Mouse (Mus musculus) erythroid progenitor cell, adult 5-6 weeks (primary cell): Measurements from ENCODE around the gene Tnf. TPM values are rescaled to one million over a fixed set of nuclear protein-coding genes. Genes with fewer than 3 reads are reported as not detected.

Source experiments
- ATAC-seq: replicated peaks from 2 replicates; pipeline ENCODE4 v1.8.0; 2016; ENCODE audit warnings: moderate number of reproducible peaks, mild to moderate bottlenecking, moderate TSS enrichment, inconsistent platforms; ENCODE audit not compliant: poor library complexity, low FRiP score, severe bottlenecking
- total RNA-seq, 2 experiments: library from RNA; stranded (forward) in 1 of 2; stranded (reverse) in 1 of 2; fragments of 150-400 nt in 1 of 2; fragments of 186-747, 209-891 nt in 1 of 2; gene quantifications; 2 replicates each; pipeline versions ENCODE4 v1.2.3 to v1.2.4; 2015 to 2017; ENCODE audit warnings: low replicate concordance in 2 of 2

The Tnf gene
- total RNA-seq, 2 experiments from 2014 or later: 3.2 to 9.6 TPM

DNA sequence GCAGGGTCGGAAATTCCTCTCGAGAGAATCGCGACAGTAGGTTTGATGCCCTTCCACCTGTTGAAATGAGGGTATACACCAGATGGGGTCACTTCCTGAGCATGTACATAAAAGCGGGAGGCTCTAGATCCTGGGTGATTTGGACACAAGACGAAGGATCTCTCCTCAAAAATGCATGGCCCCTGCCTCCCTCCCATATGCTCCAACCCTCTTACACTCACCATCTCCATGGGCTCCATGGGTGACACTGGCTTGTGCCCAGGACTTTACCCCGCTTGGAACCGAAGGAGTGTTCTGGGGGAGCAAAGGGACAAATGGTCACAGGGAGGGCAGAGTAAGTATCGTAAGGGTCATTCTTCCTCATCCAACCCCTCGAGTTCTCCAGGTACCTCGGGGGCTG lies 40.4 kb downstream of the Tnf start:
- no peak for ATAC-seq

DNA sequence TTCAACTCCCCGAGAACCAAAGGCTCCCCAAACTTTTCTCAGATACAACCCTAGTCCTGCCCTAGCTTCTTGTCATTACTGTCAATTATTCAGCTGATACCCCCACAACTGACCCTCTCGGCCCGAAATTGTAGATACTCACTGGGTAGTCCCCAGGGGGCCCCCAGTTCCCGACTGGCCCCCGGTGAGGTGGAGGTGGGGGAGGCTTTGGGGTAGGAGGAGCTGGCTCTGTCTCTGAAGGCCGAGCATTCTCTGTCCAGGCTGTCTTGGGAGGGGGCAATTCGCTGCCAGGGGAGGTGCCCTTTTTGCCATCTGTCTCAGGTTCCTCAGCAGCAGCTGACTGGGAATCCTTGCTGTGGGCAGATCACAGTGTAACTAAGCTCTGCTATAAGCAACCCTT lies 42.2 kb downstream of the Tnf start:
- no peak for ATAC-seq

DNA sequence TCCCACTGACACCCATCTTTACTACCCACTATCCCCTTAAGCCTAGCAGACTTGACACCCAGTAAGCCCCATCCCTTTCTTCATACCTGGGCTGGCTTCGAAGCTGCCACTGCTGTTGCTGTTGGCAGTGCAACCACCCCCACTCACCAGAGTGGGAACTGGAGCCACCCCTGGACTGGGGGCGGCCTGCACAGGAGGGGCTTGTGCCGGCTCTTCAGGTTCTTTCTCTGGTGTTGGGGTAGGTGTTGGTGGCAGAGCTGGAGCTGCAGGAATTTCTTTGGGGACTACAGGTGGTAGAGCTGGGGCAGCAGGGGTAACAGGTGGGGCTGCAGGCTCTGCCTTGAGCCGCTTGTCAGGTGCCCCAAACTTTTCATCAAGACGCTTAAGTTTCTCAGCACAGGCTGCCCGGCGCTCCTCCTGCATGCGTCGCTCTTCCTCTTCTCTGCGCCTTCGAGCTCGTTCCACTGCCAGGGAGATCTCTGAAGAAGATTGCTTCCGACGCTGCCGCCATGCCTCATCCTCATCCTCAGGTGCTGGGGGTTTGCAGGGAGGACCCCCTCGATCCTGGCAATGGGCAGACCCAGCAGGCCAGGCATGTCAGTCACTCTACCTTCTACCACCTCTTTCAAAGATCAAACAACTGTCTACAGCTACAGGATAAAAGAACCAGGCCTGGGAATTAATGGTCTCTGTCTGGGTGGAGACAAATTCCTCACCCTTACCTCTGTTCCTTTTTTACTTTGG lies 42.8 kb downstream of the Tnf start:
- ATAC-seq: no peak

DNA sequence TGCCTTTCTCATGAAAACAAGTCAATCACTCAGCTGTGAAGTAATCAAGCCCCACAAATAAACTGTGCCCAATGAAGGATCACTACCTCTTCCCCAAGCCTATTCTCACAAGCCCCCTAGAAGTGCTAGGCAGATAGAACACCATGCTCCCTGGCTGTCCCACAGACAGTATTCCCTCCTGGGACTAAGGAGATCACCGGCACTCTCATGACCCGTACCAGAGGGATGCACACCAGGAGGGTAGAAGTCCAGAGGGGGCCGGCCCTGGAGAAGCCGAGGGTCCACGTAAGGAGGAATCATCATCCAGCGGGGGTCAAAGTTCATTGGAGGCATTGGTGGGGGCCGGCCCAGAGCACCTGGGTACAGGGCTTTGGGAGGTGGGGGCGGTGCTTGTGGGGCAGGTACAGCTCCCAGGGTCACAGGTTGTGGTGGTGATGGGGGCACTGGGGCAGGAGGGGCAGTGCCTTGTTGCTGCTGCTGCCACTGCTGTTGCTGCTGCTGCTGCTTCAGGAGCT lies 44.1 kb downstream of the Tnf start:
- no peak for ATAC-seq

DNA sequence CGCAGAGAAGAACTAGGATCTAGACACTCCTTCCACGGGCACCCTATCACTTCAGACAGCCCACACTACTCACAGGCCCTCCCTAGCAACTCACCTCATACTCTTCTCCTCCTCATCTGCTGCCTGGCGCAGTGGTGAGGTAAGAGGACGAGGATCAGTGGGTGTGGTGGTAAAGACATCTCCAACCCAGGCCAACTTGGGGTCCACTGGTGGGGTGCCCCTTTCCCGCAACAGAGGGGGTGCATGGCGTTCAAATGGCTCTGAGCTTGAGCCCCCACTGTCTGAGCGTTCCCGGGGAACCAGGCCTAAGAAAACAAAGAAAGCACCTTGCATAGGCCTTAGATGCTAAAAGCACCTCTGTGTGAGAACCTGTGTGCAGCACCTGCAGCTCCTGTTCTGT lies 44.6 kb downstream of the Tnf start:
- no peak for ATAC-seq

DNA sequence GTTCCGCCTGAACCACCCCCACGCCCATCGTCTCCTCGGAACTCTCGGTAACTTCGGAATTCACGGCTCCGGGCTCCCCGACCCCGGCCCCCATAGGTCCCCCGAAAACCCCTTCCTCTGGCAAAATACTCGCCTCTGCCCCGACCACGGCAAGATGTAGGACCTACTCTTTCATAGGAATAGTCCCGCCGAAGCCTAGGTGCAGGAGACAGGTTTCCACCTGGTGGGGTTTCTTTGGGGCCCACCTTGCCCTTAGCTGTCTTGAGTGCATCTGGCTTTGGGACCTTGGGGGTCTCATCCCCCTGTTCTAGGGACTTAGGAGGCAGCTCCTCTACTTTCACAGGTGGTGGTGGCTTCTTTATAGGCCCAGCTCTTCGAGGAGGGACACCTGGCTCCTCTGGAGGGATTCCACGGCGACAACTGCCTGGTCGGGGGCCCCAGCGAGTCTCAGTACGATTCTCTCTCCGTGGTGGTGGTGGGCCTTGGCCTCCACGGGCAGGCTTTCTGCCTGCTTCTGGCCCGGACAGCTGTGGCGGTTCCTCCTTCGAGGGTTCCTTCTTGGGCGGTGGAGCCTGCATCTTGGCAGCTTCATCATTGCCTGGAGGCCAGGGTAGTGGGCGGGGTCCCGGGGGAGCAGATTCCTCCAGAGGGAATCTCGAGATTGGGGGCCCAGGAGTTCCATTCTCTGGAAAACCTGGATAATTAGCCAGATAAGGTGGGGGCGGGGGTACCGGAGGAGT lies 45.2 kb downstream of the Tnf start:
- ATAC-seq: no peak

DNA sequence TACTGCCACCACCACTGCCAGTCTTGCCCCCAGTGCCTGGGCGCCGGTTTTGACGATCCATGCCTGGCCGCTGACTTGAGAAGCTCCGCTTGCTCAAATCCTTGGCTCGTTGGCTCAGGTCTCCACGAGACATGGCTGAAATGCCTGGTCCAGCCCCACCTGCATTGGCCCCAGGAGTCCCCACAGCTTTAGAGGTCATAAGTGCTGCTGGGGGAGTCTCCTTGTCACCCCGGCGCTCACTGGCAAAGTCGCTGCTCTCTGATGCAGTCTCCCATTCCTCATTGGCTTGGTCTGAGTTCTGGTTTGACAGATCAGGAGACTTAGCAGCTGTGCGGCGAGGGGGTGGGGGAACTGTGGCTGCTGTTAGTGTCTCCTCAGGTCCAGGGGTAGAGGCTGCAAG lies 46.4 kb downstream of the Tnf start:
- no peak for ATAC-seq

DNA sequence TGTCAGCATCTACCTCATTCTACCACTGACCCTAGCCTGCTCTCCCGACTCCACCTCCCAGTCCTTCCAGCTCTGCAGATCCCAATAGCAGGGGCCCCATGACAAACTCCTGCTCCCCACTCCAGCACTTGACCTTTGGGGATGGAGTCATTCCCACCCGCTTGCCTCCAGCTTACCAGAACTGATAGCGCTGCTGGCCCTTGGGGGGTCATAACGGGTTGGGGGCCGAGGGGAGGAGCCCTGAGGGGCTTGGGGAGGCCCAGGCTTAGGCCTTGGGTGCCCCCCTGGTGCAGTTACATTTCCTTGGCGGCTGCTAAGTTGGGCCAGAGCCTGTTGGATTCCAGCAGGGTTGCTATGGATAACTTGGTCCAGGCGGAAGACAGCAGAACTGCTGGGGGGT lies 47.2 kb downstream of the Tnf start:
- no peak for ATAC-seq

DNA sequence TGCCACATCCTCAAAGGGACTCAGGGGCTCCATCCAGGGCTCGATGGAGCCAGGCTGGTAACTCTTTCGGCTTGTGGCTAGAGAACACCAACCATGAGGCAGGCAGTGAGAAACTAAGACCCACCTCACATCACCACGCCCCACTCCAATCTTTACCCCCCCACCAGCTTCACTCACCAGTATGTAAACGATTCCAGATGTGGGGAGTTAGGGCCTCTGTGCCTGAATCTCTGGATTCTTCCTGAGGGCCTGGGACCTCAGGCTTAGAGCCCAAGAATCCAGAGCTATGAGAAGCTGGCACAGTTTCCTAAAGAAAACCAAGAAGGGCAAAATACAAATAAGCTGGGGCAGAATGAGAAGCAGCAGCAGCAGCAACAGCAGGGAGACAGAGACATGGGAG lies 47.9 kb downstream of the Tnf start:
- ATAC-seq: no peak

DNA sequence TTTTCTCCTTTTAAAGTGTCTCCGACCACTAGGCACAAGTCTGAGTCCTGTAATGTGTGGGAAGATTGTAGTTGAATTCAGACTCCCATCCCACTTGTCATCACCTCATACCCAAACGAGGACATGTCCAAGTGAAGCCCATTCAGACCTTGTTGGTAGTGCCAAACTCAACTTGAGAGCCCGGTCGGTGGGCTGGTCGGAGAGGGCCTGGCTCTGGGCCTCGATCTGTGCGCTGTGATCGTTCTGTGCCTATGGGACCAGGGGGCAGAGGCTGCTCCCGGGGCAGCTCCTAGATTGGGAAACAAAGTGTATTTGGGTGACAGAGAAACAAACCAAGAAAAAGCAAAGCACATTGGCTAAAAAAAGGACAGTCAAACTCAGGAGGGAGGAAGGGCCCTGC lies 48.7 kb downstream of the Tnf start:
- no peak for ATAC-seq

DNA sequence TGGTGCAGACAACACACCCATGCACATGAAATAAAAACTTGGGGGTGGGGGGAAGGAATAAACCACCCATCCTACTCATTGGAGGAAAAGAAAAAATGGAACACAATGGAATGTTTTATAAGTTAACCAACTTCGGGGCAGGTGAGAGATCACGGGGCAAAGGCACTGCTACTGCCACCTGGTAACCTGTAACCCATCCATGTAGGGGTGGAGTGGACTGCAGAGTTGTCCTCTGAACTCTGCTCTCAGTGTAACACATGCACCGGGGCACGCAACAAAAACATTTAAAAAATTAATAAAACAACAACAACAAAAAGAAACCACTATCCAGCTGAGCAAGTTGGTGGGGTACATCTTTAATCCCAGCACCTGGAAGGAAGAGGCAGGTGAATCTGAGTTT lies 49.7 kb downstream of the Tnf start:
- no peak for ATAC-seq

Other genes with a start within 250 kb of the Tnf start
Only the 30 nearest of the 39 such genes appear.
- 1.7 and 10.8 TPM in 2 replicates for gene Sapcd1, start 174.0 kb downstream of the Tnf start, total RNA-seq (2015; ENCODE audit: low replicate concordance)
- 1.4 TPM in 1 of 2 replicates, not detected in the other for gene Sapcd1, start 174.0 kb downstream of the Tnf start, total RNA-seq (2017; ENCODE audit: low replicate concordance)
- gene Msh5, start 155.3 kb downstream of the Tnf start, total RNA-seq (2015; ENCODE audit: low replicate concordance): 36.9 and 39.6 TPM in 2 replicates
- 27.3 and 50.9 TPM in 2 replicates for gene Msh5, start 155.3 kb downstream of the Tnf start, total RNA-seq (2017; ENCODE audit: low replicate concordance)
- 91.0 and 110 TPM in 2 replicates for gene Clic1, start 152.0 kb downstream of the Tnf start, total RNA-seq (2015; ENCODE audit: low replicate concordance)
- 68.3 and 95.5 TPM in 2 replicates for gene Clic1, start 152.0 kb downstream of the Tnf start, total RNA-seq (2017; ENCODE audit: low replicate concordance)
- 2.1 TPM in 1 of 2 replicates, not detected in the other for gene Ddah2, start 143.0 kb downstream of the Tnf start, total RNA-seq (2015; ENCODE audit: low replicate concordance)
- 1.5 and 5.6 TPM in 2 replicates for gene Ddah2, start 143.0 kb downstream of the Tnf start, total RNA-seq (2017; ENCODE audit: low replicate concordance)
- not detected in 2 replicates for gene Ly6g6c, start 136.6 kb downstream of the Tnf start, total RNA-seq (2015; ENCODE audit: low replicate concordance)
- not detected in 2 replicates for gene Ly6g6c, start 136.6 kb downstream of the Tnf start, total RNA-seq (2017; ENCODE audit: low replicate concordance)
- gene Mpig6b, start 135.8 kb downstream of the Tnf start, total RNA-seq (2015; ENCODE audit: low replicate concordance): 1.1 TPM in 1 of 2 replicates, not detected in the other
- gene Mpig6b, start 135.8 kb downstream of the Tnf start, total RNA-seq (2017; ENCODE audit: low replicate concordance): not detected in 2 replicates
- gene Ly6g6e, start 125.1 kb downstream of the Tnf start, total RNA-seq (2015; ENCODE audit: low replicate concordance): not detected in 2 replicates
- gene Ly6g6e, start 125.1 kb downstream of the Tnf start, total RNA-seq (2017; ENCODE audit: low replicate concordance): not detected in 2 replicates
- gene Ly6g6d, start 123.9 kb downstream of the Tnf start, total RNA-seq (2015; ENCODE audit: low replicate concordance): not detected in 2 replicates
- gene Ly6g6d, start 123.9 kb downstream of the Tnf start, total RNA-seq (2017; ENCODE audit: low replicate concordance): not detected in 2 replicates
- 3.8 TPM in 1 of 2 replicates, not detected in the other for gene Ly6g6f, start 116.4 kb downstream of the Tnf start, total RNA-seq (2015; ENCODE audit: low replicate concordance)
- not detected in 2 replicates for gene Ly6g6f, start 116.4 kb downstream of the Tnf start, total RNA-seq (2017; ENCODE audit: low replicate concordance)
- 98.5 and 106 TPM in 2 replicates for gene Abhd16a, start 112.7 kb downstream of the Tnf start, total RNA-seq (2015; ENCODE audit: low replicate concordance)
- 84.5 and 97.3 TPM in 2 replicates for gene Abhd16a, start 112.7 kb downstream of the Tnf start, total RNA-seq (2017; ENCODE audit: low replicate concordance)
- gene Ly6g5c, start 93.7 kb downstream of the Tnf start, total RNA-seq (2015; ENCODE audit: low replicate concordance): not detected in 2 replicates
- not detected in 2 replicates for gene Ly6g5c, start 93.7 kb downstream of the Tnf start, total RNA-seq (2017; ENCODE audit: low replicate concordance)
- 2.2 and 8.8 TPM in 2 replicates for gene Ly6g5b, start 86.6 kb downstream of the Tnf start, total RNA-seq (2015; ENCODE audit: low replicate concordance)
- gene Ly6g5b, start 86.6 kb downstream of the Tnf start, total RNA-seq (2017; ENCODE audit: low replicate concordance): not detected in 2 replicates
- 15.9 and 33.9 TPM in 2 replicates for gene Gpank1, start 80.6 kb downstream of the Tnf start, total RNA-seq (2015; ENCODE audit: low replicate concordance)
- 28.9 and 49.4 TPM in 2 replicates for gene Gpank1, start 80.6 kb downstream of the Tnf start, total RNA-seq (2017; ENCODE audit: low replicate concordance)
- 231 and 261 TPM in 2 replicates for gene Csnk2b, start 80.0 kb downstream of the Tnf start, total RNA-seq (2015; ENCODE audit: low replicate concordance)
- 118 and 134 TPM in 2 replicates for gene Csnk2b, start 80.0 kb downstream of the Tnf start, total RNA-seq (2017; ENCODE audit: low replicate concordance)
- gene D17H6S53E, start 75.6 kb downstream of the Tnf start, total RNA-seq (2015; ENCODE audit: low replicate concordance): not detected in 2 replicates
- gene D17H6S53E, start 75.6 kb downstream of the Tnf start, total RNA-seq (2017; ENCODE audit: low replicate concordance): 1.7 and 1.8 TPM in 2 replicates
- not detected in 2 replicates for gene Apom, start 70.0 kb downstream of the Tnf start, total RNA-seq (2015; ENCODE audit: low replicate concordance)
- not detected in 2 replicates for gene Apom, start 70.0 kb downstream of the Tnf start, total RNA-seq (2017; ENCODE audit: low replicate concordance)
- gene Bag6, start 66.8 kb downstream of the Tnf start, total RNA-seq (2015; ENCODE audit: low replicate concordance): 70.6 and 96.0 TPM in 2 replicates
- 54.5 and 81.8 TPM in 2 replicates for gene Bag6, start 66.8 kb downstream of the Tnf start, total RNA-seq (2017; ENCODE audit: low replicate concordance)
- 227 and 234 TPM in 2 replicates for gene Prrc2a, start 37.1 kb downstream of the Tnf start, total RNA-seq (2015; ENCODE audit: low replicate concordance)
- gene Prrc2a, start 37.1 kb downstream of the Tnf start, total RNA-seq (2017; ENCODE audit: low replicate concordance): 42.0 and 64.3 TPM in 2 replicates
- gene Aif1, start 25.9 kb downstream of the Tnf start, total RNA-seq (2015; ENCODE audit: low replicate concordance): 14.1 and 28.1 TPM in 2 replicates
- 3.3 and 32.3 TPM in 2 replicates for gene Aif1, start 25.9 kb downstream of the Tnf start, total RNA-seq (2017; ENCODE audit: low replicate concordance)
- 34.2 and 66.2 TPM in 2 replicates for gene Lst1, start 13.6 kb downstream of the Tnf start, total RNA-seq (2015; ENCODE audit: low replicate concordance)
- gene Lst1, start 13.6 kb downstream of the Tnf start, total RNA-seq (2017; ENCODE audit: low replicate concordance): 48.4 and 53.5 TPM in 2 replicates
- 1.8 and 8.0 TPM in 2 replicates for gene Ltb, start 7.6 kb downstream of the Tnf start, total RNA-seq (2015; ENCODE audit: low replicate concordance)
- gene Ltb, start 7.6 kb downstream of the Tnf start, total RNA-seq (2017; ENCODE audit: low replicate concordance): 0.30 and 10.0 TPM in 2 replicates
- gene Lta, start 3.3 kb upstream of the Tnf start, total RNA-seq (2015; ENCODE audit: low replicate concordance): not detected in 2 replicates
- 0.90 TPM in 1 of 2 replicates, not detected in the other for gene Lta, start 3.3 kb upstream of the Tnf start, total RNA-seq (2017; ENCODE audit: low replicate concordance)
- not detected in 2 replicates for gene Gm16181, start 18.8 kb upstream of the Tnf start, total RNA-seq (2015; ENCODE audit: low replicate concordance)
- gene Gm16181, start 18.8 kb upstream of the Tnf start, total RNA-seq (2017; ENCODE audit: low replicate concordance): not detected in 2 replicates
- gene Atp6v1g2, start 31.7 kb upstream of the Tnf start, total RNA-seq (2015; ENCODE audit: low replicate concordance): 6.1 TPM in 1 of 2 replicates, not detected in the other
- not detected in 2 replicates for gene Atp6v1g2, start 31.7 kb upstream of the Tnf start, total RNA-seq (2017; ENCODE audit: low replicate concordance)
- gene Nfkbil1, start 33.8 kb upstream of the Tnf start, total RNA-seq (2015; ENCODE audit: low replicate concordance): 0.84 and 1.1 TPM in 2 replicates
- gene Nfkbil1, start 33.8 kb upstream of the Tnf start, total RNA-seq (2017; ENCODE audit: low replicate concordance): 3.0 TPM in 1 of 2 replicates, not detected in the other
- 169 and 179 TPM in 2 replicates for gene Ddx39b, start 39.7 kb upstream of the Tnf start, total RNA-seq (2015; ENCODE audit: low replicate concordance)
- 80.1 and 99.9 TPM in 2 replicates for gene Ddx39b, start 39.7 kb upstream of the Tnf start, total RNA-seq (2017; ENCODE audit: low replicate concordance)
- gene H2-D1, start 60.7 kb upstream of the Tnf start, total RNA-seq (2015; ENCODE audit: low replicate concordance): 147 and 160 TPM in 2 replicates
- gene H2-D1, start 60.7 kb upstream of the Tnf start, total RNA-seq (2017; ENCODE audit: low replicate concordance): 213 and 250 TPM in 2 replicates
- gene H2-Q1, start 118.4 kb upstream of the Tnf start, total RNA-seq (2015; ENCODE audit: low replicate concordance): not detected in 2 replicates
- gene H2-Q1, start 118.4 kb upstream of the Tnf start, total RNA-seq (2017; ENCODE audit: low replicate concordance): not detected in 2 replicates
- gene H2-Q2, start 140.2 kb upstream of the Tnf start, total RNA-seq (2015; ENCODE audit: low replicate concordance): not detected in 2 replicates
- not detected in 2 replicates for gene H2-Q2, start 140.2 kb upstream of the Tnf start, total RNA-seq (2017; ENCODE audit: low replicate concordance)
- 20.2 and 22.6 TPM in 2 replicates for gene H2-Q4, start 177.6 kb upstream of the Tnf start, total RNA-seq (2015; ENCODE audit: low replicate concordance)
- 24.5 and 26.8 TPM in 2 replicates for gene H2-Q4, start 177.6 kb upstream of the Tnf start, total RNA-seq (2017; ENCODE audit: low replicate concordance)